Mouse (Mus musculus) heart, adult 2 months (tissue): ENCODE results near the gene Trak1.
A peak's percentile ranks its signal among the peaks of the same experiment; 100 is the strongest.

ENCODE experiments used
- CTCF ChIP-seq: fragments of 200-600 bp; IDR thresholded peaks from 2 replicates; pipeline ENCODE4 v1.8.1; 2022; ENCODE audit warnings: antibody characterized with exemption, mild to moderate bottlenecking, moderate library complexity
- EP300 ChIP-seq: fragments of 200-500 bp; IDR thresholded peaks from 2 replicates; pipeline ENCODE4 v1.6.1; 2011; ENCODE audit warnings: low read depth, low read length, control low read depth; ENCODE audit not compliant: insufficient read depth

GRCm38 (mm10) chr9:121355431-121356141 lies 58.3 kb downstream of the Trak1 start:
- TF ChIP-seq EP300 (peak; percentile 74), CTCF (peak; percentile 26)
